Mouse (Mus musculus) adrenal gland, adult 8-10 months (tissue): ENCODE data around the gene Bap1. TPM values are rescaled to one million over a fixed set of nuclear protein-coding genes. Genes with fewer than 3 reads are reported as not detected.

Experiments
- total RNA-seq, 4 experiments: library from RNA; stranded (reverse); gene quantifications; 2 replicates each; pipeline ENCODE4 v1.2.4; 2022

Bap1 gene
- total RNA-seq, 4 experiments from 2014 or later, result 64.5 to 70.6 (median 68.0) TPM

Other genes with a start within 250 kb of the Bap1 start
- 100 to 1,000 TPM; 232 to 268 (median 251) TPM for gene Spcs1, start 249.8 kb upstream of the Bap1 start, total RNA-seq
- 10 to 100 TPM; 52.9 to 66.2 (median 61.2) TPM for gene Pbrm1, start 232.3 kb upstream of the Bap1 start, total RNA-seq
- 10 to 100 TPM; 69.1 to 99.4 (median 83.9) TPM for gene Gnl3, start 232.3 kb upstream of the Bap1 start, total RNA-seq
- gene Smim4, start 122.5 kb upstream of the Bap1 start, total RNA-seq, result 100 to 1,000 TPM in 1 of 4 experiments, 10 to 100 TPM in 3; 67.6 to 109 (median 75.0) TPM
- 10 to 100 TPM; 25.6 to 41.4 (median 36.6) TPM for gene Nt5dc2, start 120.4 kb upstream of the Bap1 start, total RNA-seq
- gene Stab1, start 82.8 kb upstream of the Bap1 start, total RNA-seq, result 100 to 1,000 TPM in 2 of 4 experiments, 10 to 100 TPM in 2; 75.8 to 142 (median 116) TPM
- 1 to 10 TPM; 1.1 to 3.3 (median 1.9) TPM for gene Tnnc1, start 43.1 kb upstream of the Bap1 start, total RNA-seq
- 100 to 1,000 TPM; 331 to 526 (median 414) TPM for gene Nisch, start 34.5 kb upstream of the Bap1 start, total RNA-seq
- gene Sema3g, start 33.6 kb upstream of the Bap1 start, total RNA-seq, result 10 to 100 TPM in 3 of 4 experiments, 1 to 10 TPM in 1; 8.8 to 12.4 (median 10.8) TPM
- gene Phf7, start 133 bp upstream of the Bap1 start, total RNA-seq, result 1 to 10 TPM; 7.1 to 8.5 (median 8.2) TPM
- gene Dnah1, start 72.4 kb downstream of the Bap1 start, total RNA-seq, result 1 to 10 TPM; 1.6 to 5.4 (median 3.1) TPM
- 10 to 100 TPM; 42.7 to 51.4 (median 48.7) TPM for gene Capn7, start 85.2 kb downstream of the Bap1 start, total RNA-seq
- 100 to 1,000 TPM; 112 to 172 (median 115) TPM for gene Sh3bp5, start 184.6 kb downstream of the Bap1 start, total RNA-seq
- gene Eaf1, start 242.9 kb downstream of the Bap1 start, total RNA-seq, result 10 to 100 TPM; 45.1 to 53.4 (median 49.7) TPM
- 10 to 100 TPM; 22.4 to 33.2 (median 27.2) TPM for gene Mettl6, start 243.6 kb downstream of the Bap1 start, total RNA-seq